Mouse (Mus musculus) adrenal gland, adult 10 weeks (tissue): ENCODE measurements around the gene Fbxo45. TPM values are rescaled to one million over a fixed set of nuclear protein-coding genes. Genes with fewer than 3 reads are reported as not detected.

Experiments
- polyA plus RNA-seq: library from polyadenylated mRNA; stranded (reverse); fragments of 350-450 nt; fragmentation: Illumina TruSeq; extraction: RNeasy Lipid Tissue Mini Kit (QIAGEN cat#74804); gene quantifications from one replicate; pipeline ENCODE4 v1.2.3, GENCODE M21; 2014; ENCODE audit warnings: low read depth, low replicate concordance

The Fbxo45 gene
- 41.3 TPM for polyA plus RNA-seq

DNA sequence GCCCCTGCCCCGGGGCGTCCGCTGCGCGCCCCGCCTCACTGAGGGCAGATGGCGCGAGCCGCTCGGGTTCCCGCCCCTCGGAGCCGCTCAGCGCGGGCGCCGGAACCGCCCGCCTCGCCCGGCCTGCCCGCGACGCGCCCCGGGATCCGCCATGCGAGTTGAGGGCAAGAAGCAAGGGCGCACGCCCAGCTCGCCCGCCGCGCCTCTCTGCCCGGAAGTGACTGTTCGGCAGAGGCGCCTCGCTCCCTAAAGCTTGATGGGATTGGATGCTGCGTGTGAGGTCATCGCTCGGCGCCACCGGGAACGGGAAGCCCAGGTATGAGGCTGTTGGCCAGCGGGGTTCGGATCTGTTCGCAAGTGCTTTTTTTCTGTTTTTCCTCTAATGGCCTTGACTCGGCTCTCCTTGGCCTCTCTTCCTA is at the start of gene Fbxo45, which contains the start of gene Wdr53:
Fbxo45 (minus strand) TSS at position 207 of the 419 bp plus-strand sequence.
Wdr53 (plus strand) TSS at position 276 of the 419 bp plus-strand sequence.

DNA sequence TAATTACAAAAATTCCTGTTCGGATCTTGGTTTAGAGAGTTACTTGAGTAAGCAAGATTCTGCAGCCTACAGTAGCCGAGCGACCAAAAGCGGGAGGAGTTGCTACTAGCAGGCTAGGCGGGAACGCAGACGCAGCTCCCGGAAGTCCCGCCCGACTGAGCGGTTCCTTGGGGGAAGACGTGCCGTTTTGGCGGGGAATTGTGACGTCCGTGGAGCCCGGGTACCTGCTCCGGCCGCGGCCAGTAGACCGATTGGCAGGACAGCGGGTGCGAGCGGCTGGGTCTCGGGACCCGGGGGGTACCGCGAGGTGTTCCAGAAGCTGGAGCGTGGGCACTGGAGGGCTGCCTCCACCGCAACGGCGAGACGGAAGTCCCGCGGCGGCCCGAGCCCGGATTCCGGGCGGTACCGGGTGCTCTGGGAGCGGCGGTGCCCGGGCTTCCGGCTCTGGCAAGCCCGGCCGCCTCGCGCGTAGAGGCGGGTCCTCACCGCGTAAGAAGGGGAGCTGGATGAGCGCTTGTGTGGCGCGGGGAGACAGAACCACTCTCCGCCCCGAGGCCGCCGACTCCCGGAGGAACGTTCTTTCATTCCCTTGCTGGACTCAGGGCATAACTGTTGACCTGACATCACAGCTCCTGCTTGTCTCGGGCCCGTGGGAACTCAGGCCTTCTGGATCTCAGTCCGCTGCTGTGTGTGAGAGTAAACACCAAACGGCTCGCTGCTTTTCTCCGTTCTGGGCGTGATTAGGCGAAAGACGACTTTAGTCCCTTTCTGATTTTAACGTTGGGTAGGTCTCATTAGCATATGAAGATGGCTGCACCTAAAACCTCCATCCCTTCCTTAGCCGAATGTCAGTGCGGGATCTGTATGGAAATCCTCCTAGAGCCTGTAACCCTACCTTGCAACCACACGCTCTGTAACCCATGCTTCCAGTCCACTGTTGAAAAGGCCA is 30.6 kb upstream of the Fbxo45 start, which contains the start of gene Rnf168:
Rnf168 (plus strand) TSS at position 152 of the 949 bp plus-strand sequence.

DNA sequence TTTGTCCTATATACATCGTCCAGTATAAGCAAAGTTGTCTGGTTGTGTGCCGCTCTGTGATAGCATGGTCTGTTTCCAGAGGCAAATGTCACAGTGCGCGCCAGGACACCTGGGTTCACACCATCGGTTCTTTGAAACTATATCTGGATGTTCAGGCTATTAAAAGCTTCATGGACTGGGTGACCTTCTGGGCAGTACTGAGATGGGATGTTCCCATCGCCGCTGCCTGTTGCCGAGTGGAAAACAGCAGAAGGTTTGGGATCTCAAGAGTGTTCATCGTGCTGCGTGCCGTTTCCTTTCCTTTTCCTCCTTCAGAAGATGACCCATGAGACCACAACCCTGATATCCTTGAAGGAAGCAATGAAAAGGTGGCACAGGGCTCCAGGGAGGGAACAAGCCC is 24.3 kb upstream of the Fbxo45 start, which contains the start of gene Smco1:
Smco1 (plus strand) TSS at position 178 of the 400 bp plus-strand sequence.

Other genes starting within 250 kb of the Fbxo45 start
- gene Senp5, start 243.9 kb downstream of the Fbxo45 start, polyA plus RNA-seq, result 43.8 TPM
- gene Pak2, start 167.8 kb downstream of the Fbxo45 start, polyA plus RNA-seq, result 116 TPM
- gene Pigx, start 147.4 kb downstream of the Fbxo45 start, polyA plus RNA-seq, result 64.9 TPM
- 20.6 TPM for gene Cep19, start 147.4 kb downstream of the Fbxo45 start, polyA plus RNA-seq
- gene Nrros, start 81.6 kb downstream of the Fbxo45 start, polyA plus RNA-seq, result 1.0 TPM
- gene Bex6, start 67.3 kb downstream of the Fbxo45 start, polyA plus RNA-seq, result not detected
- 7.4 TPM for gene Wdr53, start 69 bp upstream of the Fbxo45 start, polyA plus RNA-seq
- gene Smco1, start 24.3 kb upstream of the Fbxo45 start, polyA plus RNA-seq, result not detected
- gene Rnf168, start 30.3 kb upstream of the Fbxo45 start, polyA plus RNA-seq, result 65.7 TPM
- 79.1 TPM for gene Ubxn7, start 85.1 kb upstream of the Fbxo45 start, polyA plus RNA-seq
- gene Tm4sf19, start 153.3 kb upstream of the Fbxo45 start, polyA plus RNA-seq, result not detected
- gene Tctex1d2, start 172.5 kb upstream of the Fbxo45 start, polyA plus RNA-seq, result 26.8 TPM
- 61.6 TPM for gene Pcyt1a, start 183.8 kb upstream of the Fbxo45 start, polyA plus RNA-seq
- gene Slc51a, start 240.7 kb upstream of the Fbxo45 start, polyA plus RNA-seq, result not detected
- gene Zdhhc19, start 249.1 kb upstream of the Fbxo45 start, polyA plus RNA-seq, result not detected